Mouse (Mus musculus): ENCODE data around the gene Hmbs. TPM values are rescaled to one million over a fixed set of nuclear protein-coding genes. Genes with fewer than 3 reads are reported as not detected.

The Hmbs gene
- polyA plus RNA-seq, 1 experiment from 2014 or later, result 175 TPM

GRCm38 (mm10) chr9:44361190-44361917, 17.3 kb upstream of the Hmbs start, which contains the start of gene Vps11:
Gene Vps11 (minus strand): TSS chr9:44361670.
- WGBS, result under 1% methylated on average over 44 of the region's 44 CpGs
- H3K27me3 ChIP-seq (replicated peaks; ENCODE audit: low read depth, poor library complexity, severe bottlenecking), result no peaks in the 10 kb centered on the region
- H3K27ac ChIP-seq (replicated peaks), result peak within 1 kb of the TSS; percentile 84
- H3K9me3 ChIP-seq, result no peaks in the 10 kb centered on the region
- peak within 1 kb of the TSS; percentile 77 for H3K4me3 ChIP-seq
- peaks cover 11% of the 10 kb centered on the region for H3K4me1 ChIP-seq
- DNase-seq (ENCODE audit: low spot score), result peak; percentile 98
- H3K36me3 ChIP-seq (replicated peaks), result peaks cover 34% of the 10 kb centered on the region

GRCm38 (mm10) chr9:44357207-44357606, 13.2 kb upstream of the Hmbs start:
- Histone ChIP-seq H3K27me3 (replicated peaks; ENCODE audit: low read depth, poor library complexity, severe bottlenecking) (no peaks in the 10 kb centered on the region), H3K9me3 (no peaks in the 10 kb centered on the region), H3K27ac (replicated peaks) (no peak overlapping the region), H3K36me3 (replicated peaks) (peaks cover 76% of the 10 kb centered on the region), H3K4me3 (no peak overlapping the region), H3K4me1 (peaks cover 11% of the 10 kb centered on the region)
- WGBS, result 80% methylated on average over 4 of the region's 4 CpGs
- no peak for DNase-seq (ENCODE audit: low spot score)

GRCm38 (mm10) chr9:44353142-44353541, 9.1 kb upstream of the Hmbs start:
- peaks cover 100% of the 10 kb centered on the region for H3K36me3 ChIP-seq (replicated peaks)
- WGBS, result 96% methylated on average over 6 of the region's 6 CpGs

GRCm38 (mm10) chr9:44352337-44352736, 8.3 kb upstream of the Hmbs start:
- no peak overlapping the region for H3K4me3 ChIP-seq
- DNase-seq (ENCODE audit: low spot score), result no peak
- peaks cover 100% of the 10 kb centered on the region for H3K36me3 ChIP-seq (replicated peaks)
- H3K4me1 ChIP-seq, result no peaks in the 10 kb centered on the region
- H3K27ac ChIP-seq (replicated peaks), result no peak overlapping the region
- WGBS, result 93% methylated on average over 10 of the region's 10 CpGs
- no peaks in the 10 kb centered on the region for H3K27me3 ChIP-seq (replicated peaks; ENCODE audit: low read depth, poor library complexity, severe bottlenecking)
- H3K9me3 ChIP-seq, result no peaks in the 10 kb centered on the region

More at GRCm38 (mm10) chr9:44353142-44353541, 9.1 kb upstream of the Hmbs start:
- H3K4me3 ChIP-seq, result no peak overlapping the region
- H3K27me3 ChIP-seq (replicated peaks; ENCODE audit: low read depth, poor library complexity, severe bottlenecking), result no peaks in the 10 kb centered on the region
- no peak overlapping the region for H3K27ac ChIP-seq (replicated peaks)
- H3K9me3 ChIP-seq, result no peaks in the 10 kb centered on the region
- no peaks in the 10 kb centered on the region for H3K4me1 ChIP-seq
- DNase-seq (ENCODE audit: low spot score), result no peak

- Histone ChIP-seq H3K27ac (replicated peaks) (no peak overlapping the region), H3K27me3 (replicated peaks; ENCODE audit: low read depth, poor library complexity, severe bottlenecking) (no peaks in the 10 kb centered on the region), H3K4me3 (no peak overlapping the region), H3K4me1 (no peaks in the 10 kb centered on the region), H3K36me3 (replicated peaks) (peaks cover 100% of the 10 kb centered on the region), H3K9me3 (no peaks in the 10 kb centered on the region)
- 96% methylated on average over 4 of the region's 4 CpGs for WGBS
- no peak for DNase-seq (ENCODE audit: low spot score)
Measured at GRCm38 (mm10) chr9:44351396-44351795, 7.4 kb upstream of the Hmbs start.

- H3K36me3 ChIP-seq (replicated peaks), result peaks cover 82% of the 10 kb centered on the region
- 96% methylated on average over 4 of the region's 4 CpGs for WGBS
- H3K4me3 ChIP-seq, result no peak overlapping the region
Measured at GRCm38 (mm10) chr9:44348546-44348945, 4.5 kb upstream of the Hmbs start.

GRCm38 (mm10) chr9:44347621-44348020, 3.6 kb upstream of the Hmbs start:
- no peak overlapping the region for H3K4me3 ChIP-seq
- H3K36me3 ChIP-seq (replicated peaks), result peaks cover 73% of the 10 kb centered on the region
- no peaks in the 10 kb centered on the region for H3K9me3 ChIP-seq
- no peak overlapping the region for H3K27ac ChIP-seq (replicated peaks)
- H3K27me3 ChIP-seq (replicated peaks; ENCODE audit: low read depth, poor library complexity, severe bottlenecking), result no peaks in the 10 kb centered on the region
- 91% methylated on average over 4 of the region's 4 CpGs for WGBS
- DNase-seq (ENCODE audit: low spot score), result no peak
- H3K4me1 ChIP-seq, result peaks cover 15% of the 10 kb centered on the region

More at GRCm38 (mm10) chr9:44348546-44348945, 4.5 kb upstream of the Hmbs start:
- Histone ChIP-seq H3K9me3 (no peaks in the 10 kb centered on the region), H3K27me3 (replicated peaks; ENCODE audit: low read depth, poor library complexity, severe bottlenecking) (no peaks in the 10 kb centered on the region), H3K27ac (replicated peaks) (no peak overlapping the region), H3K4me1 (peaks cover 6% of the 10 kb centered on the region; the same call in 1 of the 2 replicates)
- no peak for DNase-seq (ENCODE audit: low spot score)

- Histone ChIP-seq H3K4me3 (no peak overlapping the region), H3K36me3 (replicated peaks) (peaks cover 69% of the 10 kb centered on the region)
Measured at GRCm38 (mm10) chr9:44347166-44347565, 3.1 kb upstream of the Hmbs start.

GRCm38 (mm10) chr9:44345570-44346433, 1.8 kb upstream of the Hmbs start:
- H3K9me3 ChIP-seq, result no peaks in the 10 kb centered on the region
- no peak overlapping the region for H3K27ac ChIP-seq (replicated peaks)
- peaks cover 23% of the 10 kb centered on the region for H3K4me1 ChIP-seq
- no peak overlapping the region for H3K4me3 ChIP-seq
- no peaks in the 10 kb centered on the region for H3K27me3 ChIP-seq (replicated peaks; ENCODE audit: low read depth, poor library complexity, severe bottlenecking)
- WGBS, result 87% methylated on average over 6 of the region's 6 CpGs
- no peak for DNase-seq (ENCODE audit: low spot score)
- peaks cover 69% of the 10 kb centered on the region for H3K36me3 ChIP-seq (replicated peaks)

More at GRCm38 (mm10) chr9:44347166-44347565, 3.1 kb upstream of the Hmbs start:
- H3K4me1 ChIP-seq, result peaks cover 20% of the 10 kb centered on the region
- no peak overlapping the region for H3K27ac ChIP-seq (replicated peaks)
- no peaks in the 10 kb centered on the region for H3K27me3 ChIP-seq (replicated peaks; ENCODE audit: low read depth, poor library complexity, severe bottlenecking)
- H3K9me3 ChIP-seq, result no peaks in the 10 kb centered on the region
- no peak for DNase-seq (ENCODE audit: low spot score)
- WGBS, result 90% methylated on average over 9 of the region's 9 CpGs

- Histone ChIP-seq H3K36me3 (replicated peaks) (peaks cover 67% of the 10 kb centered on the region), H3K4me3 (peak overlapping the region; percentile 91), H3K4me1 (peaks cover 23% of the 10 kb centered on the region), H3K27ac (replicated peaks) (peak overlapping the region; percentile 99), H3K9me3 (no peaks in the 10 kb centered on the region), H3K27me3 (replicated peaks; ENCODE audit: low read depth, poor library complexity, severe bottlenecking) (no peaks in the 10 kb centered on the region)
- no peak for DNase-seq (ENCODE audit: low spot score)
- WGBS, result 11% methylated on average over 6 of the region's 6 CpGs
Measured at GRCm38 (mm10) chr9:44343290-44343689, 738 bp downstream of the Hmbs start.

- WGBS, result 89% methylated on average over 1 of the region's 1 CpGs
- H3K36me3 ChIP-seq (replicated peaks), result peaks cover 67% of the 10 kb centered on the region
- peak overlapping the region; percentile 91 for H3K4me3 ChIP-seq
Measured at GRCm38 (mm10) chr9:44342605-44343004, 1.4 kb downstream of the Hmbs start.

GRCm38 (mm10) chr9:44342173-44342572, 1.9 kb downstream of the Hmbs start:
- Histone ChIP-seq H3K27me3 (replicated peaks; ENCODE audit: low read depth, poor library complexity, severe bottlenecking) (no peaks in the 10 kb centered on the region), H3K4me3 (peak overlapping the region; percentile 91), H3K27ac (replicated peaks) (peak overlapping the region; percentile 48; the same call in 1 of the 2 replicates), H3K9me3 (no peaks in the 10 kb centered on the region), H3K4me1 (peaks cover 31% of the 10 kb centered on the region), H3K36me3 (replicated peaks) (peaks cover 67% of the 10 kb centered on the region)
- WGBS, result 85% methylated on average over 3 of the region's 3 CpGs
- no peak for DNase-seq (ENCODE audit: low spot score)

More at GRCm38 (mm10) chr9:44342605-44343004, 1.4 kb downstream of the Hmbs start:
- Histone ChIP-seq H3K27me3 (replicated peaks; ENCODE audit: low read depth, poor library complexity, severe bottlenecking) (no peaks in the 10 kb centered on the region), H3K4me1 (peaks cover 27% of the 10 kb centered on the region), H3K27ac (replicated peaks) (peak overlapping the region; percentile 99), H3K9me3 (no peaks in the 10 kb centered on the region)
- no peak for DNase-seq (ENCODE audit: low spot score)
